Mouse (Mus musculus): ENCODE results near the gene Sh3pxd2b.

The Sh3pxd2b gene

GRCm38 (mm10) chr11:32373266-32374026, 25.8 kb downstream of the Sh3pxd2b start:
- DNase-seq (ENCODE audit: inconsistent age in 2 of 2, low spot score in 1 of 2), result no peak

GRCm38 (mm10) chr11:32374027-32374589, 26.5 kb downstream of the Sh3pxd2b start:
- no peak for DNase-seq (ENCODE audit: inconsistent age in 2 of 2, low spot score in 1 of 2)

DNA sequence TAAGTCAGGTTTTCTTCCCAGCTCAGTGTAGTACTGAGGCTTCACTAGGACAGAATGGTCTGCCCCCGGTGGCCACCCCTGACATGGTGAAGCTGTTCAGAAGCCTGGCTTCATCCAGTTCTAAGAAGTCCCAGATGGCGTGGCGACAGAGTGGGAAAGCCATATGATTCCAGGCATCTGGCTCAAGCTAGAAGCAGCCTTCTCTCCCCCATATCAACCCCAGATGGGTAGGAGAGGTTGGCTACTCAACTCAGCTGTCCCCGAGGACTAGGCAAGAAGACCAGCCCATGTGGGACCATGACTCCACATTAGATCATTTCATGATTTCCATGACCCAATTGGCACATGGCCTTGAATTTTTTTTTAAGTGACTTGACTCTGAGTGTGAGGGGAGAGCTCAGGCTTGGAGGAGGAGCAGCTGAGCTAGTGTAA, 27.5 kb downstream of the Sh3pxd2b start:
- peak in 1 of 2 experiments; percentile 84 for DNase-seq (ENCODE audit: inconsistent age in 2 of 2, low spot score in 1 of 2)

DNA sequence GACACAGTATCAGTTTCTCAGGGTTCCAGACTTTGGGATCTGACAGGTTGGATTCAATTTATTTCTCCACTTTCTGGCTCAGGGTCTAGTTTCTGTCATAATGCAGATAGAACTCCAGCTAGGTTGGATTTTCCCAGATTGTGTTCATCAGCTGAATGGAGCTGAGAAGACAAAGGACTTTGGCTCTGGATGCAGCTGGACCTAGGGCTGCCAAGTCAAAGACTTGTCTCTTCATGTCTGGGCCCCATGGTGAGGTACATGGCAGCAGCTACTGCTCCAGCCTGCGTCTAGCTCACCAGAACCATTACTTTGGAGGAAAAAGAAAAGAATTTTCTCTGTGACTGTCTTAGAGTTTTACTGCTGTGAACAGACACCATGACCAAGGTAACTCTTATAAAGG, 28.5 kb downstream of the Sh3pxd2b start:
- DNase-seq (ENCODE audit: inconsistent age in 2 of 2, low spot score in 1 of 2), result no peak

DNA sequence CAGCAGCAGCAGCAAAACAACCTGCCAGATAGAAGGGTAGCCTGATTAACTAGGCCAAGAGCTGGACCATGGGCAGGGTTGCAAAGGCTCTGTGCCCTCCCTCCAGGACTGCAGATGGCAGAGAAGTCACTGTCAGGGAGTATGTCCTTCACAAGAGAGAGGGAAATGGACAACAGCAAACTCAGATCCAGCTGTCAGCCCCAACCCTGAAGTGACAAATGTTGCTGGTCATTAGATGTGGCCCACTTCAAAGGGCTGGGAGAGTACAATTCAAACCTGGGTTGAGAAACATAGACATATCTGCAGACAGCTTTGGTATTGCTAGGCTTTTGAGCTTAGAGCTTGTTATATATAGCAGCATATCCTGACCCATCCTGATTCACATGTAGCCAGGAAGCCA, 32.3 kb downstream of the Sh3pxd2b start:
- DNase-seq (ENCODE audit: inconsistent age in 2 of 2, low spot score in 1 of 2), result peak in 1 of 2 experiments; percentile 70

DNA sequence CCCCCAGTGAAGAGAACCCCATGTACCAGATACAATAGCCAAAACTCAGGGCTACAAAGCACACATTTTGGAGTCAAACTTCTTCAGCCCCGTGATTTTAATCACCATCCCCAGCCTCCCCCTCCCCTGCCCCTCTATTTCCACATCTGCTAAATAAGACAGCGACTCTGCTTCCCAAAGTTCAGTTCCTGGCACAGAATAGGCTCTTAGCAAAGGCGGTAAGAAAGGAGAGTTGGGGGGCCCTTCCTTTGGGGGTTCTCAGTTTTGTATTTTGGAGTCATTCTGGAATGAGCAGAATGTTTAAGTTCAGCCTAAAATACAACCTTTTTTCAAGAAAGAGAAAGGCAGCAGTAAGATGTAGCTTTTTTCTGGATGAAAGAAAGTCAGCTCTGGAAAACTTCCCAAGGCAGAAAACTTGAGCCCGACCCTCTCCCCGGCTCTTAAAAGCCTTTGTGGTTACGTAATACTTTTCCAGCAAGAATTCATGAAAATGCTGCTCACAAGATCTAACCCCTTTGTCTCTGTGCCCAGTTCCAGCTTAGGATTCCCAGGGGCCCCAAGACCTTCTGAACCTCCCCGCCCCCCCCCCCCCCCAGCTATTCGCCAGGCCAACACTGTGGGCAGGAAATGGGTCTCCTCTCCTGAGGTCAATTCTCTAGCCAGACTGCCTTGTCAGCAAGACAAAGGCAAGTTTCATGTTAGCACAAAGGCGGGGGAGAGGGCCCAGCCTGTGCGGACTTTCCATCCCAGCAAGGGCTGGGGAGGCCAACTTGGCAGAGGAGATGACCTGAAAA, 35.9 kb downstream of the Sh3pxd2b start:
- peak in 1 of 2 experiments; percentile 59 for DNase-seq (ENCODE audit: inconsistent age in 2 of 2, low spot score in 1 of 2)

- DNase-seq (ENCODE audit: inconsistent age in 2 of 2, low spot score in 1 of 2), result no peak
Measured at GRCm38 (mm10) chr11:32384135-32384801, 36.6 kb downstream of the Sh3pxd2b start.

GRCm38 (mm10) chr11:32386043-32386442, 38.4 kb downstream of the Sh3pxd2b start:
- DNase-seq (ENCODE audit: inconsistent age in 2 of 2, low spot score in 1 of 2), result peak in 1 of 2 experiments; percentile 54

DNA sequence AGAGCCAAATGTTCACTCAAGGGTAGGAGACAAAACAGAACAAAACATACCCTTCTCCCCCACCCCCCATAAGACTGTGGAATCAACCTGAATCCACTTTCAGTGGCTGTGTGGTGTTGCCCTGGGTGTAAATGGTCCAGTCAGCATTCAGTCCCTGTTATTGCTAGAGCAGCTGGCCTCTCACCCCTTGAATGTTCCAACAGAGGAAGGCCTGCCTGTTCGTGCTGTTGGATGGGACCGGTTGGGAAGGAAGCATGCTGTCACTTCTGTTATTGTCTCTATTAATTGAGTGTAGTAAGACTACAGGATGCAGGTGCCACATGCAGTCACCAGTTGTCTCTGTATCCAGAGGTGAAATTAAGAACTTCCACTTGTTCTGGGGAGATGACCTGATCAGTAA, 40.4 kb downstream of the Sh3pxd2b start:
- no peak for DNase-seq (ENCODE audit: inconsistent age in 2 of 2, low spot score in 1 of 2)

DNA sequence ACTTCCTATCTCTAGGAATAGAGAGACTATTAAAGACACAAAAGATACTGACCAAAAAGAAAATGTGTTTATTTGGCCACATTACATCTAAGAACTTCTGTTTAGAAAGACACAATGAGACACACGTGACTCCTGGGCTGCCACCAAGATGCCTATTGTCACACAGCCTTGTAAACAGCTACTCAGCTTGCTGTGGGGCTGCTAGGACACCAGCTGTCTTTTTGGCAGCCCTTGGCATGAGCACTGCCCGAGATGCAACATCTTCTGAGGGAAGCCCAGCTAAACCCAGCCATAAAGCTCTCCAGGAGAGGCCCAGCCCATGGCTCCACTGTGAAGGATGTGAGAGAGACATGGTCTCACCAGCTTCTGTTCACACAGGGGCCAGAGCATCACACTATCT, 45.5 kb downstream of the Sh3pxd2b start:
- no peak for DNase-seq (ENCODE audit: inconsistent age in 2 of 2, low spot score in 1 of 2)

GRCm38 (mm10) chr11:32395791-32396190, 48.2 kb downstream of the Sh3pxd2b start:
- no peak for DNase-seq (ENCODE audit: inconsistent age in 2 of 2, low spot score in 1 of 2)

- no peak for DNase-seq (ENCODE audit: inconsistent age in 2 of 2, low spot score in 1 of 2)
Measured at GRCm38 (mm10) chr11:32398446-32398845, 50.8 kb downstream of the Sh3pxd2b start.

DNA sequence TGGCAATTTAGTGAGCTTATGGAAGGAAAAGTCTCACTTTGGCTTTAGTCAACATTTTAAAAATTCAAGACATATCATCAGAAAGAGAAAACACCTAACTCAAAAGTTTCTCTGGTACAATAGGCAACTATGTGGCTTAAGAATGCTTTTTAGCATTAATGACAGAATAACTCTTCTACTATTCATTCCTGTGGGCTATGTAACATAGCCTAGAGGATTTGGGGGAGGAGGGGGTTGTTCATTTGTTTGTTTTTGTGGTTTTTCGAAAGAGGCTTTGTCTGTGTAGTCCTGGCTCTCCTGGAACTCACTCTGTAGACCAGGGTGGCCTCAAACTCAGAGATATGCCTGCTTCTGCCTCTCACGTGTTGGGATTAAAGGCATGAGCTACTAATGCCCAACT, 51.6 kb downstream of the Sh3pxd2b start:
- no peak for DNase-seq (ENCODE audit: inconsistent age in 2 of 2, low spot score in 1 of 2)

DNA sequence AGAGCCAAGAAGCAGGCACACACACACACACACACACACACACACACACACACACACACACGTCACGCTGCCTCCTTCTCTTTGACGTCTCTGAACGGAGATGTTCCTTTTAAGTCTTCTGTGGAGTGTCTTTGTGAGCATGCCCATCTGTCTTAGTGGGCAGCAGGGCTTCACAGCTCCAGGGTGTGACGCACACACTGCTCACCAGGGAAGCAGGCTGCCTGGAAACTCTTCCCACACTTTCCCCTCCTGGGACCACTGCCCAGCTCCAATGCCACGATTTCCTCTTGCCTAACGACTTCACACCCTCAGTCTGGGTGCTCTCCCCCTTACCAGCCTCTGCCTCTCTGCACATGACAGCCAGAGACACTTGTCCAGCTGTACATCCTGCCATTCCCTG, 55.1 kb downstream of the Sh3pxd2b start:
- peak in 1 of 2 experiments; percentile 38 for DNase-seq (ENCODE audit: inconsistent age in 2 of 2, low spot score in 1 of 2)

- peak in 1 of 2 experiments; percentile 75 for DNase-seq (ENCODE audit: inconsistent age in 2 of 2, low spot score in 1 of 2)
Measured at GRCm38 (mm10) chr11:32404708-32405107, 57.1 kb downstream of the Sh3pxd2b start.

DNA sequence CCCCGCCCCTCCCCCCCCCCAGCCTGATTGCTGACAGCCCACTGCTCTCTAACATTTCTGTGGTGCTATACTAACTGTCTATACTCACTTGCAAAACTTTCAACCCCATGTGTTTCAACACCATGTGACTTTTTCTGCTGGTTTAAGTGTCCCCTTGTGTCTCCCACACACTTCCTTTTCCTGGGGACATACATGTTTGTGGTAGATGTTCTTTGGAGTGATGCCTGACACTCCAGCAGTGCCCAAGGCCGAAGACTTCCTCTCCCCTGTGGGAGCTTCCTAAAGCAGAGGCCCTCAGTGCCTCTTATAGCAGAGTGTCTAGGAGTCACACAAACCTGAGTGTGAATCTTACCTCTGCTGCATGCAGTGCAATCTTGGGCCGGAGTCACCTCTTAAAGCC, 60.2 kb downstream of the Sh3pxd2b start:
- DNase-seq (ENCODE audit: inconsistent age in 2 of 2, low spot score in 1 of 2), result no peak

DNA sequence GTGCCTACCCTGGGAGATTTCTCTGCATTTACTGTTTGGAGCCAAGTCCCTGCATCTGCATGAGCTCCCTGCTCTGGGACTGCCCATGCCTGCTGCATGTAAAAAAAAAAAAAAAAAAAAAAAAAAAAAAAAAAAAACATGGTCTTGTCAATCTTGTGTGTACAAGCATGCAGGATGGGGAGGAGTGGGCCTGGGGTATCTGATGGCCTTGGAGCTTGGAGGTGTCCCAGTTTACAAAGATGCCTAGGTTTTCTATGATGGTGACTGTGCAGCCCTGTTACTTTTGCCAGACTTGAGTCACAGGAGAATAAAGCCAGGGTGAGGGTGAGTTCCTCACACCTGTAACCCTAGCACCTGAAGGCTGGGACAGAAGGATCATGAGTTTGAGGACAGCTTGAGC, 61.4 kb downstream of the Sh3pxd2b start:
- DNase-seq (ENCODE audit: inconsistent age in 2 of 2, low spot score in 1 of 2), result no peak

DNA sequence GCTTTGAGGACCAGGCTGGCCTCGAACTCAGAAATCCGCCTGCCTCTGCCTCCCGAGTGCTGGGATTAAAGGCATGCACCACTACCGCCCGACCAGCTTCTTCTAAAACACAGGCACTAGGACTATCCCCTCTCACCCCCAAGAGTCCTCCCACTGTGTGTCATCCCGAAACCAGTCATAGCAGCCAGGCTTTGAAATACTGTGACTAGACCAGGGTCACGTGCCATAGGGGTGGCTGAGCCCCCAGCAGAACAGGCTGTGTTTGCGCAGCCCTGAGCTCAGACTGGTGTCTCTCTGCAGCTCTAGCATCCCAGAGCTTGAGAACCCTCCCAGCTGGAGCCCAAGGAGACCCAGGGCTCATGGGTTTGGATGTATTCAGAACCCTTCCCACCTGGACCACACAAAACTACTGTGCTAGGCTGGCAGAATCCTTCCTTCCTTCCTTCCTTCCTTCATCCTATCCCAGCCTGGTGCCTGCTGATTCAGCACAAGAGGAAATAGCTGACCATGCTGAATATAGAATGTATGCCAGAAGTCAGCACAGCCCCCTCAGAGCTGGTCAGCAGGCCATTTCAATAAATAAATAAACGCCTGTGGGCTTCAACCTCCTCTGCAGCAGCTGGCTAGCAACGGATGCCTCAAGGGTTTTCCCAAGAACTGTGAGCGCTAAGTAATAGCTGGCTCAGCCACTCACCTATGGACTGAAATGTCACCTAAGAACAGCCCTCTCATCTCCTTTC, 62.4 kb downstream of the Sh3pxd2b start:
- DNase-seq (ENCODE audit: inconsistent age in 2 of 2, low spot score in 1 of 2), result no peak

DNA sequence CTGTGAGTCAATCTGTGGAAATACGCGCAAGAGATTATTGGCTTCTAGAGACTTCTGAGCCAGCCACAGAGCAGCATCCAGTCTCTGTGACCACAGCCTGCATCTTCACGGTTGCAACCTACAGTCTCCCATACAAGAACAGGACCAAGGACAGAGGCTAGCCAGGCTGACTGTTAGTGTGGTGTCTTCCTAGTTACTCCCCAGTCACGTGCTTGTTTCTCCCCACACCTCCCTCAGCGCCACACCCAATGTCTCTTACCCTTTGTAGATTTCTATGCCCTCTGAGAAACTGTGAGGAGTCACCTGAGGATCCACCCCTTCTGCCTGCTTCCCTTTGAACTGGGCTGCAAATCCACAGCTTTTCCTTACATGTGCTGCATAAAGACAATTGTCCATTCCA, 72.4 kb downstream of the Sh3pxd2b start:
- no peak for DNase-seq (ENCODE audit: inconsistent age in 2 of 2, low spot score in 1 of 2)

- DNase-seq (ENCODE audit: inconsistent age in 2 of 2, low spot score in 1 of 2), result no peak
Measured at GRCm38 (mm10) chr11:32423311-32423710, 75.7 kb downstream of the Sh3pxd2b start.

DNA sequence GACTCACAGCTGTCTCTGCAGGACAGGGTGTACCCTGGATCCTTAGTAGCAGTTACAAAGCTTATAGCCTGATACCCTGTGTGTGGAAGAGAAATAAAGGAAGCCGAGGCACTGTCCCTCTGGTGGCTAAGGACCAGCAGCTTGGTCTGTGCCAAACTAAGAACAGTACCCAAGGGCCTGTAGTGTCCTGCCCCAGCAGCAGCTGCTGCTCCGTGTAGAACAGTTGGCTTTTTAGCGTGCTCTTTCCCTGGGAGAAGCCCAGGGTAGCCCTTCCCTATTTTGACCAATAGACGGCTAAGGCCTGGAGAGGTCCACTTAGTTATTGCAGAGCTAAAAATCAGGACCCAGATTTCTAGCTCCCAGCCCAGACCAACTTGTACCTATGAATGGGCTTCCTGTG, 77.0 kb downstream of the Sh3pxd2b start:
- DNase-seq (ENCODE audit: inconsistent age in 2 of 2, low spot score in 1 of 2), result no peak

Measured in adrenal gland, adult (tissue).